Mouse (Mus musculus) heart, embryonic 11.5 days (tissue): ENCODE results near the gene Mef2d. TPM values are rescaled to one million over a fixed set of nuclear protein-coding genes. Genes with fewer than 3 reads are reported as not detected.

Experiments
- ATAC-seq: fragments of 200-750 bp; cut with Nextera tagmentation; replicated peaks from 2 replicates; pipeline ENCODE4 v1.8.0; 2017; ENCODE audit warnings: moderate library complexity; ENCODE audit not compliant: insufficient number of reproducible peaks, low FRiP score, low TSS enrichment
- H3K27ac ChIP-seq: fragments of 300-500 bp; sonication (generic); 2 replicates; pipeline ENCODE4 v1.5.1; 2014; ENCODE audit warnings: mild to moderate bottlenecking, low read depth, low read length
- H3K27me3 ChIP-seq: fragments of 300-500 bp; sonication (generic); 2 replicates; pipeline ENCODE4 v1.6.1; 2014; ENCODE audit warnings: mild to moderate bottlenecking, low read length, mixed read lengths; ENCODE audit not compliant: control insufficient read depth, insufficient read depth
- H3K36me3 ChIP-seq: fragments of 300-500 bp; sonication (generic); 2 replicates; pipeline ENCODE4 v1.6.1; 2014; ENCODE audit warnings: mild to moderate bottlenecking, low read length, moderate library complexity, mixed read lengths; ENCODE audit not compliant: control insufficient read depth, insufficient read depth
- H3K4me1 ChIP-seq: fragments of 300-500 bp; sonication (generic); 2 replicates; pipeline ENCODE4 v1.6.1; 2014; ENCODE audit warnings: low read length; ENCODE audit not compliant: control insufficient read depth, insufficient read depth
- H3K4me2 ChIP-seq: fragments of 300-500 bp; sonication (generic); 2 replicates; pipeline ENCODE4 v1.6.1; 2014; ENCODE audit warnings: mild to moderate bottlenecking, moderate library complexity
- H3K4me3 ChIP-seq: fragments of 300-500 bp; sonication (generic); 2 replicates; pipeline ENCODE4 v1.5.1; 2014; ENCODE audit warnings: low read depth, low read length
- H3K9ac ChIP-seq: fragments of 300-500 bp; sonication (generic); 2 replicates; pipeline ENCODE4 v1.6.1; 2014; ENCODE audit warnings: mild to moderate bottlenecking, low read depth, low read length, moderate library complexity
- H3K9me3 ChIP-seq: fragments of 300-500 bp; sonication (generic); replicated peaks from 2 replicates; pipeline ENCODE4 v1.6.1; 2016; ENCODE audit warnings: low read length; ENCODE audit not compliant: control insufficient read depth
- WGBS: fragments of 180-500 bp; shearing (Covaris S2); extraction: QIAGEN DNeasy Blood & Tissue Kit; methylation state at CpG from one replicate; pipeline ENCODE4 v1.1.7; 2014; ENCODE audit not compliant: insufficient replicate concordance; 5-methylcytosine and 5-hydroxymethylcytosine counted together
- polyA plus RNA-seq: library from polyadenylated mRNA; unstranded; fragments of >200 nt; fragmentation: Nextera tagmentation; extraction: Ambion mirVana; gene quantifications from 2 replicates; pipeline ENCODE4 v1.2.1, GENCODE M21; 2014

The Mef2d gene
- polyA plus RNA-seq, 1 experiment from 2014 or later = 39.8 TPM

DNA sequence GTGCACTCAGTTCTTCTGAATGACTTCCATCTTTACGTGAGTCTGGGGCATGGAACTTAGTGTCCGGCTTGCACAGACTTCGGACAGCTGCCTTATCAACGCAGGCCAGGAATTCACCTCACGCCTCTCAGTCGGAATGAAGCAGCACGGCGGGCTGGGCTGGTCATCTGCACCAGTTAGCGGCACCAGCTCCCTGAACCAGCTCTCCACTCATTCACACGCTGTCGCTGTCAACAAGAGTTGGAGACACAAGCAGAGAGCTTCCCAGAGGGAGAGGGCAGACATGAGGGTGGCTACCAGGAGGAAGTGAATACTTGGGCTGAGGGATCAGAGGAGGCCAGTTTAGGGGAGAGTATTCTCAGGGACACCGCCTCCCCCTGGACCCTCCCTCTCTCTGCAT, 27.8 kb upstream of the Mef2d start:
- 0 out of 2 replicates have a peak, but pooled peaks have one; percentile 31 for ATAC-seq
- peaks cover 39% of the 10 kb centered on the region for H3K36me3 ChIP-seq

DNA sequence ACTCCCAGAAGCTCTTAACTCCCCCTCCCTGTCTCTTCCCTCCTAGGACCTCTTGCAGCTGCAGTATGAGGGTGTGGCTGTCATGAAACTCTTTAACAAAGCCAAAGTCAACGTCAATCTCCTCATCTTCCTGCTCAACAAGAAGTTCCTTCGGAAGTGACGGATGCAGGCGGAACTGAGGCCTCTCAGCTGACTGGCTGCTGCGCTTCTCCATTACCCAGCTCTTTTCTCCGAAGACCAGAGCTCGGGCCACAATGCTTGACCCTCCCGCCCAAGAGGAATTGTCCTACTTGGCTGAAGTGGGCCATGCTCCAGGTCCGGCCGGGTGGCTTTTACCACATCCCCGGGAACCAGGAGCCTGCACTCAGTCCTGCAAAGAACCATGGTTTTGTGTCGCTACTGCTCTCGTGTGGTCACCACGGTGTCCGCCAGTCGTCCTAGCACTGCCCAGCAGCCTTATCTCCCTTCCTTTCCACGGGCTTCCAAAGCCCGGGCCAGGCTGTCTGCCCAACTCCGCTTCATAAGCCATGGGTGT, 22.0 kb upstream of the Mef2d start:
- Histone ChIP-seq H3K9ac (no peak overlapping the region), H3K27ac (peak overlapping the region; percentile 83), H3K4me2 (no peak overlapping the region), H3K9me3 (no peaks in the 10 kb centered on the region), H3K4me3 (no peak overlapping the region), H3K27me3 (no peaks in the 10 kb centered on the region), H3K4me1 (peaks cover 17% of the 10 kb centered on the region), H3K36me3 (peaks cover 18% of the 10 kb centered on the region)
- ATAC-seq = 0 out of 2 replicates have a peak, but pooled peaks have one; percentile 26
- 60% methylated on average over 19 of the region's 19 CpGs for WGBS

More for the DNA sequence above, 27.8 kb upstream of the Mef2d start:
- H3K9ac ChIP-seq = no peak overlapping the region
- H3K4me3 ChIP-seq = no peak overlapping the region
- peaks cover 13% of the 10 kb centered on the region for H3K4me1 ChIP-seq
- 58% methylated on average over 12 of the region's 12 CpGs for WGBS
- H3K4me2 ChIP-seq = no peak overlapping the region
- no peaks in the 10 kb centered on the region for H3K27me3 ChIP-seq
- peak overlapping the region; percentile 57 for H3K27ac ChIP-seq
- no peaks in the 10 kb centered on the region for H3K9me3 ChIP-seq

GRCm38 (mm10) chr3:88121164-88122131, 20.7 kb upstream of the Mef2d start:
- Histone ChIP-seq H3K36me3 (peaks cover 12% of the 10 kb centered on the region), H3K9ac (peak overlapping the region; percentile 22; the same call in 1 of the 2 replicates), H3K9me3 (no peaks in the 10 kb centered on the region), H3K27ac (peak overlapping the region; percentile 83), H3K4me2 (peak overlapping the region; percentile 27), H3K27me3 (no peaks in the 10 kb centered on the region), H3K4me3 (no peak overlapping the region), H3K4me1 (peaks cover 17% of the 10 kb centered on the region)
- 43% methylated on average over 14 of the region's 14 CpGs for WGBS
- peak; percentile 61; the same call in 1 of the 2 replicates for ATAC-seq

GRCm38 (mm10) chr3:88125195-88125594, 17.0 kb upstream of the Mef2d start:
- Histone ChIP-seq H3K4me2 (no peak overlapping the region), H3K4me1 (peaks cover 13% of the 10 kb centered on the region), H3K4me3 (no peak overlapping the region), H3K36me3 (no peaks in the 10 kb centered on the region; the same call in 1 of the 2 replicates), H3K27me3 (no peaks in the 10 kb centered on the region), H3K9me3 (no peaks in the 10 kb centered on the region), H3K9ac (no peak overlapping the region), H3K27ac (peak overlapping the region; percentile 50; the same call in 1 of the 2 replicates)
- ATAC-seq = no peak; the same call in 1 of the 2 replicates
- 21% methylated on average over 4 of the region's 4 CpGs for WGBS

DNA sequence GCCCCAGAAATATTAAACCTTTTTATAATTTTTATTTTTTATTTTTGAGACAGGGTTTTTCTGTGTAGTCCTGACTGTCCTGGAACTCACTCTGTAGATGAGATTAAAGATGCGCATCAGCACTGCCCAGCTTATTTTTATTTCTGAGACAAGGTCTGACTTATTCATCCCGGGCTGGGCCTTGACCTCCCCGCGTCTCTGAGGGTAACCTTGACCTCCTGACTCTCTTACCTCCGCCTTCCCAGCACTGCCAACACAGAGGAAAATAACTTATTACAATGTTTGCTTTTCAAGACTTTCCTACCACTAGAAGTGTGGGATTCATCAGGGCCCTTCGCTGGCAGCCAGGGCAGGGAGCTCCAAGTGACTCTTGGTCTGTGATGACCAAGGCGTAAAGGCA, 16.0 kb upstream of the Mef2d start:
- WGBS = 79% methylated on average over 7 of the region's 7 CpGs
- Histone ChIP-seq H3K9ac (no peak overlapping the region), H3K36me3 (no peaks in the 10 kb centered on the region), H3K4me1 (peaks cover 3% of the 10 kb centered on the region), H3K9me3 (no peaks in the 10 kb centered on the region), H3K4me3 (no peak overlapping the region), H3K27me3 (no peaks in the 10 kb centered on the region), H3K4me2 (no peak overlapping the region), H3K27ac (0 out of 2 replicates have a peak overlapping the region, but pooled peaks have one; percentile 50)
- ATAC-seq = no peak

DNA sequence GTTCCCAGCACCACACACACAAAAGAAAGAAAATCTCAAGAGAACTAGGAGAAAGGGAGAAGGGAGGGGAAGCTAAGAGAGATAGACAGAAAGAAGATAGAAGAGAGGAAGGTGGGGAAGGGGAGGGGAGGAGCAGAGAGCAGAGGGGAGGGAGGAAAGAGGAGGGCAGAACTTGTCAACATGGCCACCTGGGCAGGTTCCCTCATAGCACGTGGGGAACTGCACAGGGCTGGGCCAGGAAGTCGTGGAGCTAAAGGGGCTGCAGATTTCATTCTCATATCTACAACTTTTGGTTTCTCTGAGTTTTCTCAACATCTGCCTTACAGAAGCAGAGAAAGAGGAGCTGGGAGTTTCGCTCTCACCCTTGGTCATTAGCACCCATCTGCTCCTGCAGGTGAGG, 14.5 kb upstream of the Mef2d start:
- Histone ChIP-seq H3K4me1 (peaks cover 2% of the 10 kb centered on the region; the same call in 1 of the 2 replicates), H3K27ac (no peak overlapping the region), H3K4me2 (no peak overlapping the region), H3K9me3 (no peaks in the 10 kb centered on the region), H3K27me3 (no peaks in the 10 kb centered on the region), H3K9ac (no peak overlapping the region), H3K36me3 (no peaks in the 10 kb centered on the region), H3K4me3 (no peak overlapping the region)
- WGBS = 61% methylated on average over 3 of the region's 3 CpGs
- ATAC-seq = no peak

DNA sequence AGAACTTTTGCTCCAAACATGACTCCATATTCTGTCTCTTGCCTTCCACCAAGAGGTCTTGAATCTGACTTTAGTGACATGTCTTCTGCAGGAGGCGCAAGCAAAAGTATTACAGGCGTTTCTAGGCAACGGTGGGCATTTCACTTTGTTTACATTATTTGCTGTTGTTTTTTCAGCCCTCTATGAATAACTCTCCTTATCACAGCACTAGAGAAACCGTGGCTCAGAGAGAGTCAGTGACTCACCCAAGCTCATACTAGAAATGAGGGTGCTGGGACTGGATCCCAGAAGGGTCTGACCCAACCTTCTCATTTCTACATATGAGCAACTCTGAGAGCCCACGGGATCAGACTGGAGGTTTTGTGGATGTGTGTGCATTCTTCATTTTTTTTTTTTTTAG, 14.1 kb upstream of the Mef2d start:
- no peaks in the 10 kb centered on the region for H3K9me3 ChIP-seq
- no peak for ATAC-seq

DNA sequence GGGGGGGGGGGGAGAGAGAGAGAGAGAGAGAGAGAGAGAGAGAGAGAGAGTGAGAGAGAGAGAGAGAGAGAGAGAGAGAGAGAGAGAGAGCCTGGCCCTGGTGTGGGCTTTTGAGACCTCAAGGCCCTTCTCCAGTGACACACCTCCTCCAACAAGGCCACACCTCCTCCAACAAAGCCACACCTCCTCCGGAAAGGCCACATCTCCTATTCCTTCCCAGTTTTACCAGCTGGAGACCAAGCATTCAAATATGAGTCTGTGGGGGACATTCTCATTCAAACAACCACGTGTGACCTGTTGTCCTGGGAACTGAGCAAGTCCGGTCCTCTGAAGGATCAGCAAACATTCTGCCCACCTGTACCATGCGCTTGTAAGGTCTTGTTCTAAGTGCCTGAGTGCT, 13.2 kb upstream of the Mef2d start:
- no peak overlapping the region for H3K9ac ChIP-seq
- peaks cover 14% of the 10 kb centered on the region for H3K4me1 ChIP-seq
- ATAC-seq = no peak
- 40% methylated on average over 4 of the region's 4 CpGs for WGBS
- no peaks in the 10 kb centered on the region for H3K36me3 ChIP-seq
- no peaks in the 10 kb centered on the region for H3K27me3 ChIP-seq
- H3K4me3 ChIP-seq = no peak overlapping the region
- no peak overlapping the region for H3K4me2 ChIP-seq
- no peak overlapping the region for H3K27ac ChIP-seq
- no peaks in the 10 kb centered on the region for H3K9me3 ChIP-seq

More for the DNA sequence above, 14.1 kb upstream of the Mef2d start:
- Histone ChIP-seq H3K9ac (no peak overlapping the region), H3K4me2 (no peak overlapping the region), H3K4me1 (peaks cover 4% of the 10 kb centered on the region), H3K36me3 (no peaks in the 10 kb centered on the region), H3K27me3 (no peaks in the 10 kb centered on the region), H3K27ac (no peak overlapping the region), H3K4me3 (no peak overlapping the region)
- 66% methylated on average over 5 of the region's 5 CpGs for WGBS
